Mouse (Mus musculus) lung, postnatal 0 days (tissue): ENCODE measurements around the gene Nid2.

Source experiments
- CTCF ChIP-seq: IDR thresholded peaks from 2 replicates; pipeline ENCODE4 v1.5.1; 2016; ENCODE audit warnings: antibody characterized with exemption, mild to moderate bottlenecking
- EP300 ChIP-seq: IDR thresholded peaks from 2 replicates; pipeline ENCODE4 v1.6.1; 2016; ENCODE audit warnings: antibody characterized with exemption, mild to moderate bottlenecking, control low read depth

DNA sequence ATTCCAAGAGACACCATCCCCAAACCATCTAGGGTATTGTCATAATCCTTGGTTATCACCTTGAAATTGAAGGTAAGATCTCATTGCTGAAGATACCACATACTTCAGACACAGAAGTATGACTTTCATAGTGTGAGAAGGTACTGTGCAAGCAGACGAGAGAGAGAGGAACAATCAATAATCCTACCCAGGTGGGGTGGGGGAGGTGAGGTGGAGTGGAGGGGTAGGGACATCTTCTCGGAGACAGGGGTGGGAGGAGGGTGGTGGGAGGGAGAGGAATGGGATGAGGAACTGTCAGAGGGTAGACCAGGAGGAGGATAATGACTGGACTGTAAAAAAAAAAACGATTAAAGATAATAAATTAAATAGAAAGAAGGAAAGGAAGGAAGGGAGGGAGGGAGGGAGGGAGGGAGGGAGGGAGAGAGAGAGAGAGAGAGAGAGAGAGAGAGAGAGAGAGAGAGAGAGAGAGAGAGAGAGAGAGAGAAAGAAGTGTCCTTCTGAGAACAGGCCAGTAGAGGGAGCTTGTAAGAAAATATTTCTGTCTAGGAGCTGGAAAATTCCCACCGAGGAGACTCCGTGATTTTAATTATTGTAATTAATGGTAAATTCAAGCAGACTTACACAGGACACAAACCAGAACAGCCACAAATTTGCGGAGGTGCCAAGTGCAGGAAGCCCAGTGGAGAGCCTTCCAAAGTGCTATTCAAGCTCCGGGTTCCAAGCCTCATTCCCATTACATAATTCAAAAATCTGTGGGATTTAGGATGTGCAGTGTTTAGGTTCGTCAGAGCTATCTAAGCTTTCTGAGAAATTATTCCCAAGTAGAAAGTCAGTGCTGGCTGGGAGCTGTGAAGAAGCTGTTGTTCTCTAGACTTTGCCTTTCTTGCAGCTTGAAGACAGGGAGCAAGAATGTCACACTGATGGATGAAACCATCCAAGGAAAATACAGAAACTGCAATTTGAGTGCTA is 108.0 kb downstream of the Nid2 start:
- peak; percentile 41; the same call in 1 of the 2 replicates for TF ChIP-seq CTCF
- TF ChIP-seq EP300: no peak
